Mouse (Mus musculus) urinary bladder, postnatal 10 days (tissue): ENCODE results near the gene Ing1.

Source experiments
- DNase-seq: peaks from one replicate; pipeline ENCODE4 v3.0.0; 2022; ENCODE audit warnings: low spot score

Gene Ing1

DNA sequence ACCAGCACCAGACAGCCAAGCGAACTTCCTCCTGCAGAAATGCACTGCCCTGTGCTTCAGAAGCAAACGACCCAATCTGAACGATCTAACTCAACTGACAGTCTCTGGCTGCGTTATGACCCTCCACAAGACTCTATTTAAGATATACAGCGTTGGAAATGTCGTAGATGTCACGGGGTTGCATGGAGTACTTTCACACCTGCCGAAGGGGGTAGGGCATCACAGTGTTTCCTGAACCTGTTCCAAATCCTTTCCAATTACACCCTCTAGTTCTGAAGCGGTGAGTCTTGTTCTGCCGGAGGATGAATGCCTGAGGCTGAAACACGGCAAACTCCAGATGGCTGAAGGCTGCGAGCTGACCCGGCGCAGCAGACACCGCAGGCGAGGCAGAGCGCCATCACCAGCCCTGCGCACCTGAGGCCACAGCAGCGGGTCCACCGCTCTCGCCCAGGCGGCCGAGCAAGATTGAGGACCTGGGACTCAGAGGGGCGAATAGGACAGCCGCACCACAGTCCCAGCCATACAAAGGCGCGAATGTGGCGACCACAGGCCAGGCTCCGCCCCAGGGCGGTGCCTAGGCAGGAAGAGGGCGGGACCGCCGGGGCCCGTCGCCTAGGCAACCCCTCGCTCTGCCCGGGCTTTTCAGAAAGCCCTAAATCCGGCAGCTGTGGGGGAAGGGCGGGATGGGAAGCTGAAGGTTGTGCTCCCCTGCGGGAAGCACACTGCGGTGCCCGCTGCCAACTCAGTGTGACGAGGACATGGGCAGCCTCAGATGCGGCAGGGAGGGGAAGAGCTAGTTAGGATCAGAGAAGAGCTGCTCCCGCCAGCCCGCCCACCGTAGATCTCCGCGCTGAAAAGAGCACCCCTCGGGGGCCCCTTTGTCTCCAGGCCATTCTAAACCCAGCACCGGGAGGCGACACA is at the start of gene Ing1:
Gene Ing1 (plus strand): TSS at position 773 of the 921 bp plus-strand sequence.
- peak; percentile 67 for DNase-seq

DNA sequence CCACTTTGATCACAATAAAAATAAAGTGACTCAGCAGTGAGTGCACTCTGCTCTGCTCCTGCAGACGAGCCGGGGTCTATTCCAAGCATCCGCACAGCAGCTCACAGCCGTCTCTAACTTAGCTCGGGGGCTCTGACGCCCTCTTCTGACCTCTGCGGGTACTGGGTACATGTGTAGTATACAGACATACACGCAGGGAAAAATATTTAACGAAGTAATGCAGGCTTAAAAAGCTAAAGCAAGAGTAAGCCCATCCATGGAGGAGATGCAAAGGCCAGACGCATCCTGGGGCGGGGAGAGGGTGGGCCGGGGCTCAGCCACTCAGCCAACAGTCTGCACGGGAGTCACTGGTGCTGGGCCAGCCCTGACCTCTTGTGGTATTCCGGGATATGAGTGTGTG is 49.3 kb upstream of the Ing1 start:
- DNase-seq: no peak

DNA sequence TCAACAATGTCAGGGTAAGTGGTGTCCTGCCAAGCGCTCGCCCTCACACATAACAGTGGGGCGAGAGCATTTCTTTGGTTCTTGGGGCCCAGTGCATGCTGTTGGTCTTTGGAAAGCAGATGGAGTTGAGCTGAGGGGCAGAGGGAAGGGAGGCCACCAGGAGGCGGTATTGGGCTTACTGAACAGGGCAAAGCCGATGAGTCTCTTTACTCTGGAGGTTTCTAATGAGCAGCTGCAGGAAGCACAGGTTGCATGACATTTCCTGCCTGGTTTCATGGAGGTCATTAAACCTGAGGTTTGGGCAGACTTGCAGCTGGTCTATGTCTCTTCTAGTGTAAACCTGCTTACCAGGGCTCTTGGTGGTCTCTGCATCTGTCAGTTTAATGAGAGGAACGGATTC is 48.6 kb upstream of the Ing1 start:
- no peak for DNase-seq

DNA sequence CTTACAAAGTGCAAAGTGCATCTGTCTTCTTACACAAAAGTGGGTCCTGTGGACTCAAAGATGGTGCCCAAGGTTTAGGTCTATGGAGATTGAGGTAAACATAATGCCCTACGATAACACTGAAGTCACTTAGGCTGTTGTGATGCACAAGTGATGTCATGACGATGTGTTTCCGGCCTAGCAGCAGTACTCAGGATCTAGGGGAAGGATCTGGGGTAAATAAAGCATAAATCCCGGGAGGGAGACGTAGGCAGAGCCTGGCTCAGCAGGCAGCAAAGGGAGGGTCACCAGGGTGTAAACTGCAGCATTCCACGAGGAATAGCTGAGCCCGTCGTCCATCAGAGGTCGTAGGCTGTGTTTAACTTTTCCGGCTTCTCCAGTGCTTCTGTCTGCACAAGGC is 46.5 kb upstream of the Ing1 start:
- DNase-seq: no peak

DNA sequence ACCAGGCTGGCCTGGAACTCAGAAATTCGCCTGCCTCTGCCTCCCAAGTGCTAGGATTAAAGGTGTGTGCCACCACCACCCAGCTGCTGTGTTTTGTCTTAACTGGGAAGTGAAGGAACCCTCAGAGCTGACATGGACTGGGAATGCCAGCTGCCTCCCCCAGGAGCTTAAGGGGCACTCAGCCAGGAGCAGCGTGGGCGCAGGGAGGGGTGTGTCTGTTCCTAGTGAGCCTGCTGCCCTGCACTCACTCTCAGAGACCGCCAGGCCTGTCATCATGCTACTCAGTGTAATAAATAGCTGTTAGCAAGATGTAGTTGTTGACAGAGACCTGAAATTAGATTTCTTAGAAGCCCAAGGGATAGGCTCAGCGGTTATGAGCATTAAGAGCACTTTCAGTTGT is 44.4 kb upstream of the Ing1 start:
- no peak for DNase-seq

DNA sequence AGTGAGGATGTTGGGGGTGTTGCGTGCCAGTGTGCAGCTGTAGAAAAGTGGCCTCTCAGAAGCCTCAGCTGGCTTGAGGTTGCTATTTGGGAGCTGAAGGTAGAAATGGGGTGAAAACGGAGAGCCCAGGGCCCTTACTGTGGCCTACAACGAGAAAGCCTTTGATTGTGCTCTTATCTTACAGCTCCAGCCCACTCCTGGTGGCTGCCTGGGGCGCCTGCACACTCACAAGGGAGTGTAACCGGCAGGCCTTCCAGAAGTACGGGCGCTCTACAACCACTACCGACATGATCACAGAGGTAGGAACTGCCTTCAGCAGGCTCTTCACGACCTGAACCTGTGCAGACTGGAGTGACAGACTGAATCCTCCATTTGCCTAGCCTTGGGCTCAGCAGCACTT is 42.7 kb upstream of the Ing1 start:
- no peak for DNase-seq

DNA sequence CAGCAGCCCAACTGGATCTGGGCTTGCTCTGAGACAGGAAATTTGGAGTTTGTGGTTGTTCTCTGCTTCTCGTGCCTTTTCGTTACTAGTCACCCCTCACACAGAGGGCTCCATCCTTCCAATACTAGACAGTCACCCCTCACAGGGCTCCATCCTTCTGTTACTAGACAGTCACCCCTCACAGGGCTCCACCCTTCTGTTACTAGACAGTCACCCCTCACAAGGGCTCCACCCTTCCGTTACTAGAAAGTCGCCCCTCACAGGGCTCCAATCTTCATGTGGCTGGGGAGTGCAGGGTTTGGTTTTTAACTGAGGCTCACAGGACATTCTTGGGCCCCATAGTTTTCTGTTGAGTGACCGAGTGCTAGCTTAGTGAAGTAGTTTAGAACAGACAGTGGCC is 42.1 kb upstream of the Ing1 start:
- no peak for DNase-seq

DNA sequence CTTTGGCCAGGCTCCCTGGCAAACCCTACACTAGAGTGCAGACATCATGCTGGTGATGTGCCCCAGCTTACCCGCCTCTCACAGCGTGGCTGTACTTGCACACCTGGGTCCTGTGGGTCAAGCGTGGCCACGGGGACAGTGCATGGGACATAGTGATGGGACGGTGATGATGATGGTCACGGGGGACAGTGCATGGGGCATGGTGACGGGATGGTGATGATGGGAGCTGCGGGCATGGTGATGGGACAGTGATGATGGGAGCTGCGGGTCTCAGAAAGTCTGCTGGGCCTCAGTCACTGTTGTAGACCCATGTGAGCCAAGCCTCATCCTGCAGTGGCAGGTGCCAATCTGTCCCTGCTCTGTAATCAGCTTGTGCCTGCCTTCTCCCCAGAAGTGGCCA is 39.1 kb upstream of the Ing1 start:
- no peak for DNase-seq

DNA sequence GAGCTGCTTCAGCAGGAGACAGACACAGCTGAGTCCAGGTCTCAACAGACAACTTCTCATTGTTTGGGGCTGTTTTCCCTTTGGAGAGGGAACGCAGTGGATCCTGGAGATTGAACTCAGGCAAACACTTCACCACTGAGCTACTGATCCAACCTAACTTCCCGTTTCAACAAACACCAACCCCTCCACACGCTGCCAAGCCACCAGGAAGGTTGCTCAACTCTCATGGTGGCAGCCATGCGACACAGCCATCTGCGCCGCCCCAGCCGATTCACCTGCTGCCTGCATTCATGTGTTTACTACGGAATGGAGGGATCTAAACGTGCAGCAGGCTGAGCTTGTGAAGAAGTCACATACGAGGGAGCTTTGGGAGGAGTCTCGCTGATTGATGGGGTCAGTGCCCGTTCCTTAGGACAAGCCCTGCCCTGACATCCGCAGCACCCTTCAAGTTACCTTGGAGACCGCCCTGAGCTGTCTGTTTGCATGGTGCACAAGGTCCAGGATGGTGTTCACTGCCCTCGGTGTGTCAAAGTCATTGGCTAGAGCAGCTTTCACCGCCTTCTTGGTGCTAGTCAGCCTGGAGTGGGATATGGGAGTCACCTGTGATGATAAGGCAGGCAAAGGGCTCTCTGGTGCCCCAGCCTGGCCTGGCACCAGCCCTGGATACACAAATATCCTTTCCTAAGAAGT is 37.9 kb upstream of the Ing1 start:
- DNase-seq: no peak

DNA sequence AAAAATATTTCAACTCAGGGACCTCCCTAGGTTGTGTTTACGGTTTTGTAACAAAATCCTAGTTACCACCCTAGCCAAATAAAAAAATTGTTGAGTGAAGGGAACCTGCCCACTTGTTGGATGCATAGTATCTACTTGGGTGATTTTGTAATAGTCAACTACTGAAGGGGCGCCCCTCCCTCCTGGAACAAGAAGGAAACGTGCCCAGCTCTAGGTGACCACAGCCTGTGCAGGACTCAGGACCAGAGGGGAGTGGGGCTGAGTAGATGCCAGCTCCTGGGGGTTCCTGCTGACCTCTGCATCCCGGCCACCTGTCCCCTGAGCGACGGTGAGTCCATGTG is 37.3 kb upstream of the Ing1 start:
- DNase-seq: no peak

DNA sequence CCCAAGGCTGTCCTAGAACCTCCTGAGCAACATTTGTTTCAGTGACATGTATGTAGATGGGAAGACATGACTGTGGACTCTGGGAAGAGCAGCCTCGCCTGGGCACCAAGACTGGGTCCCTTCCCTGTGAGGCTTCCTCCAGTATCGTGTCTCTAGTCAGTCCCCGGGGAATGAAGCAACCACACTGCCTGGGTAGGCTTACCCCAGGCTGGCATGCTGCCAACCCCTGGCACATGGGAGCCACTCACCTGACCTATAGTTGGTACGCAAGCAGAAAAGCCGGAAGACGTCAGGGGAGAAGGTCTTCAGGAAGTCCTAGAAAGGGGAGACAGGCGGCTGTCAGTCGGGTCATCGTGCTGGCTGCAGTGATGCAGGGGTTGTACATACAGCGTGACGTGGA is 36.7 kb upstream of the Ing1 start:
- no peak for DNase-seq

DNA sequence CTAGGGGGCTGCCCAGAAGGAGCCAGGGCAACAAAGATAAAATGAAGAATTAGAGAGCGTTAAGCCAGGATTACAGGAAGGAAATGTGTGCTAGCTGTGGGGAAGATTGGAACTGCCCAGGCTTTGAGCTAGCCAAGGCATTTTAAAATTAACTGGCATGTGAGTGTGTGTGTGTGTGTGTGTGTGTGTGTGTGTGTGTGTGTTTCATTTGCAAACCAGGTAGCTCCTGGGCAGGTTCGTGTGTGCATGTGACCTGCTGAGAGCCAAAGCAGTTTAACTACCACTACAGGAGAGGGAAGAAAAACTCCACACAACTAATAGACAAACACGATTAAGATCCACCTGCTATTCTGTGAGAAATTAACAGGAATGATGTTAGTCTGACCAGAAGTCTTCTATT is 32.0 kb upstream of the Ing1 start:
- DNase-seq: no peak

DNA sequence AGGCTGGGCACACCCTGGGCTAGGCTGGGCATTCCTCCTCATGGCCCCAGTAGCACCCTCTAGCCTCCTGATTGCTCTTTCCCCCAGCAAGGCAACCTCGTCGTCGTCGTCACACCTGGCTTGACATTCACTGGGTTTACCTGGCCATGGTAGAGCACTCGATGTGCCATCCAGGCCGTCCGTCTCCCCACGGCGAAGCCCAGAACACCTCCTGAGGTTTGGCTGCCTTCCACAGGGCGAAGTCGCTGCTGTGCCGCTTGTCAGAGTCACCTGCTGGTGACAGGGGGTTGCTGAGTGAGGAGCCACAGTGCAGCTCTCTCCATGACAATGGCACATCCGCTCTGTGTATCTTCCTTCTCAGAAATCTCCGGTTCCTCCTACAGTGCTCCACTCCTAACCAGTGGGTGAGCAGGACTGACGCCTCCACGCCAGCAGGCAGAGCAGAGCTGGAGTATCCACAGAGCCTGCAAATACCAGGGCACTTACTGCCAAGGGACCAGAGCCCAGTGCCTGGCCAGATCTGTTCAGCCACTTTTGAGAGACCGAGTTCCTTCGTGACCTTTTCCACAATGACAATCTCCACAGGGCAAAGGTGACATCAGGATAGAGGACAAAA is 25.1 kb upstream of the Ing1 start:
- no peak for DNase-seq

DNA sequence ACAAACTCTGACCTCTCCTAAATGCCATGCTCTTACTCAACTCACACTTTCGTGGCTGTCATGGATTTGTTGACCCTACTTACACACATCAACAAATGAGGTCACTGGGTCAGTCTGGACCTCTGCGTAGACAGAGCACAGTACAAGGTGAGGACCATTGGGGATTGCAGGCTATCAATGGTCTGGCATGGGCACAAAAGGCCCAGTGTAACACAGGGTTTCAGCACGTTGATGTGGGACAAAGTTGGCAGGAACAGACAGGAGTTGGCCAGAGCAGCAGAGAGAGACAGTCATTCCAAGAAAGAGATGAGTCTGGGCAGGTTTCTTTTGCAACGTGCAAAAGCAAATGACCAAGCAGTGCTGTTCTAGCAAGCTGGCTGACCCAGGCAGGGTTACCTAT is 24.5 kb upstream of the Ing1 start:
- no peak for DNase-seq

DNA sequence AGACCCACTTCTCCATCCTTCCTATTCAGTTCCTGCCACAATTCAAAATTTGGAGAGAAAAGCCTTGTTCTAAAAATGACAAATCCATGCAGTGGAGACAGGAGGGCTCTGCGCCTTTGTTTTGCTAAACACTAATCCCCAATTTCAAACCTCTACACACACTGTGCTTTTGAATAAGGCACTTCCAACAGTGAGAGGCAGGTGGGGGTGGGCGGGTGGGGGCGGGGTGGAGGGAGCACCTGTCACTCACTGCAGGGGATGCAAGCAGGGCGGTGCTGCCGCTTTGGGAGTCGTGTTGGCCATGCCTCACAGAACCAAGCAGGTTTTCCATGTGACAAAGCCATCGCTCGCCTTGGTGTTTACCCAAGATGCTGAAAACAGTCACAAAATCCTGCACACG is 20.9 kb upstream of the Ing1 start:
- DNase-seq: no peak

DNA sequence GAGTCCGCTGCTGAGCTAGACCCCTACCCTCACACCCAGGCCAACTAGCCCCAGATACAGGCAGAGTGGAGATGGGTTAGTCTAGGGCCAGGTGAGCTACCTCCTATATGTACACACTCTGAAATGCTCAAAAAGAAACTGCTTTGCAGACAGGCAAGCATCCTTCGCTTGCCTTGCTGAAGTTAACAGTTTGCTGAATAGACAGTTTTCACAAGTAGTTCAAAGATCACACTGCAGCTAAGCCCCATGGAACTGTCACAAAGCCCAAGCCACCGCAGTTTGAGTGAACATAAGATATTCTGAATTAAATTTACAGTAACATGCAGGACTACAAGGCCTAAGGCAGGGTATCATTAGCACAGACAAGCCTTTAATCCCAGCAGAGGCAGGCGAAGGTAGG is 16.3 kb upstream of the Ing1 start:
- no peak for DNase-seq

DNA sequence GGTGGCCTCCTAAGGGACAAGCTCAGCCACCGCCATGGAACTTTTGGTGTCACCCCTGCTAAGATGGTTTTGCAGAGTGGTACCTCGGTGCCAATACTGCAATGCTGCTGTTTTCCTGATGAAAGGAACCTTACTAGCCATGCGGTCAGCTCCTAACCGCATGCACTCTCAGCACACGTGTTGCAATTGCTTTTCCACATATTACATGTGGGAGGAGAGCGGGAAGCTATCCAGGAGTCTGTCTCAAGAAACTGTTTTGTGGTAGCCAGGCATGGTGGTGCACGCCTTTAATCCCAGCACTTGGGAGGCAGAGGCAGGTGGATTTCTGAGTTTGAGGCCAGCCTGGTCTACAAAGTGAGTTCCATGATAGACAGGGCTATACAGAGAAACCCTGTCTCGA is 15.2 kb upstream of the Ing1 start:
- no peak for DNase-seq

DNA sequence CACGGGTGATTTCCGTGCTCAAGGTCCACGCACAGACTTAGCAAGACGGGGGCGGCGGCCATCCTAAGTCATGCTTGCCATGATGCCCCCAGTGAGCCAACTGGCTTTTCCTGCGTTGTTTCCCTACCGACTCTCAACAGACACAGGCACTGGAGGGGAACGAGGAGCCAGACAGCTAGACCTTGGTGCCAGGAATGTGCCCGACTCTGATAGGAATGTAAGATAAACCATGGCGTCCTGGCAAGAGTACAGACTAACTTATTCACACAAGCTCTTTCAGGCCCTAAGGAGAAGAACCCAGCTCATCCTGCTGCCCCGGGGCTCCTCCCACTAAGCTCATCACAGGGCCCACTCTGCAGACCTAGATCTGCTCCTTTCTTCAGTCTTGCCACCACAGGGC is 13.3 kb upstream of the Ing1 start:
- DNase-seq: no peak

DNA sequence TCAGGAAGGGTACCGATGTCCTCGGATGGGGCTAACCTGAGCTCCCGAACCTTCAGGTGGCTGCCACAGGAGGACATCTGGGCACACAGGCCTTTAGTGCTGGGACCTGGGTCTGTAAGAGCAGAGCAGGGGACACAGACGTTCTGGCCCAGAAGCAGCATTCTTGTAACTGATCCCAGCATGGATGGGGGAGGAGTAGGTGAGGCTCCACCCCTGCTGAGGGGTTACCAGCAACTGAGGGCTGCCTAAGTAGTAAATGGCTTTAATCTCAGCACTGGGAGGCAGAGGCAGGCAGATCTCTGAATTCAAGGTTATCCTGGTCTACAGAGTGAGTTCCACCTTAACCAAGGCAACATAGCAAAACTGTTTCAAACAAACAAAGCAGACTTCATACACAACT is 12.5 kb upstream of the Ing1 start:
- no peak for DNase-seq

DNA sequence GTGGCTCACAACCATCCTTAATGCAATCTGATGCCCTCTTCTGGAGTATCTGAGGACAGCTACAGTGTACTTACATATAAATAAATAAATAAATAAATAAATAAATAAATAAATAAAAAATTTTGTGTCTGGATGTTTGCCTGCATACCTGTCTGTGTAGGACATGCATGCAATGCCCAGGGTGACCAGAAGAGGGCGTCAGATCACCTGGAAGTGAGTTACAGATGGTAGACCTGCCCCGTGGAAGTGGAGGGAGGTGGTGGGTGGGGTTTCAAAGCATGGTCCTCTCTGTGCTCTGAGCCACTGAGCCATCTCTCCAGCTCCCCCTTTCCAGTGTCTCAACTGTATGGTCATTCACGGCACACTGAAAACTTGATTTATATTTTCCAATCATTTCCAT is 11.0 kb upstream of the Ing1 start:
- no peak for DNase-seq

DNA sequence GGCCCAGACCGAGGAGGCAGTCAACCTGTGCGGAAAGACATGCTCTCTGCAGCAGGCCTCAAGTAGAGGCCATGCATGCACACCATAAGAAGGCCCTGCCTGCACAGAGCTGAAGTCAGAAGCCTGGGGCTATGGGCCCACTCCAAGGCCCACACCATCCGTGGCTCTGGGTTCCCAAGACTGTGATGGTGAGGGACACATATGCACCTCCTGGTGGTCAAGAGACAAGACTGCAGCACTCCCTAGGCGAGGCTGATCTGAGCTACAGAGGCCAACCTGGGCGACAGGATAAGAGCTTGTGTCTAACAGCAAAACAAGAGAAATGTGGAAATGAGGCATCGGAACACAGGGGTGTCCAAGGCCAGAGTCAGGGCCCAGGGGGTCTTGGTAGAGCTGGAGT is 8.3 kb upstream of the Ing1 start:
- DNase-seq: no peak

DNA sequence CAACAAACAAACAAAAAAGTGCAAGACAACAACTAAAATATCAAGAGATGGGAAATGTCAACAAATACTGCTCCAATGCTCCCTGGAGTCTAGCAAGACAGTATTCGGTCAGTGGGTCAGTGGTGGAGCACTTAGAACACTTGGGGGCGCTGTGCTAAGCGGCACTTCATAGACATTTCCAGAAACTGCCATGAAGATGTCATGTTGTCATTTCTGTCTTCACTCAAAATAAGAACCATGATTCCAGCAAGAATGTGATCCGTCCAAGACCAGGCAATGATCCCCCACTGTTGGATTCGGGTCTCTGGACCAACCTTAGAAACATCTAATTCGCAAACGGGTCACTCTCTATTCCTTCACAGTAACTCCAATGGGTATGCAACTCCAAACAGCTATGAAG is 5.7 kb upstream of the Ing1 start:
- DNase-seq: no peak

DNA sequence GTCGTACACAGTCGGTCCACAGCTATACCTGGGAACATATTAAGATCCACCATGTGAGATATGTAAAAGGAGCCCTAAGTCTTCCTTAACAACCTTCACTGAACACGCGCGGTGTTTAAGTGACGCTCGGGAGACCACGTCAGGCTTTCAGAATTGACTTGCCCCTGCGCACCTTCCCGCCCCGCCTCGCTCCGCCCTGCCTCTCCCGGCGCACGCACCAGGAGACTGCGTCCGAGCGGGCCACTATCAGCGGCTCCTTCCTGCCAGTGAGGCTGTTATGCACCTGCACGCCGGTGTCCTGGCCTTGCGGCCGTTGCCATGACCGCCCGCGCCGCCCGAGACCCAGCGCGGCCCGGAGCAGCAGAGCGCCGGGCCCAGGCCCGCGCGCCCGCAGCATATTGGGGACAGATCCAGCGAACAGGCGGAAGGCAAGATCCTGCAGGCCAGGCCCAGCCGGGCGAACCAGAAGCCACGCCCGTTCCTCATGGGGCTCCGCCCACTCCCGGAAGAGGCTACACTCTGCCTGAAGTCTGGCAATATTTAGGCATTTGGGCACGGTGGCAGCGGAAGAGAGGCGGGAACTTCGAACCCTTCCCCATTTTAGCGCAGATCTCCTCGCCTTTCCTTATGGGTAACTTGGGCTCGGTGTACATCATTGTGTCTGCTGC is 5.0 kb upstream of the Ing1 start, which contains the start of gene Cars2:
Gene Cars2 (minus strand): TSS at position 503 of the 668 bp plus-strand sequence.
- peak; percentile 62 for DNase-seq
